Mouse (Mus musculus) heart, adult 9 months (tissue): ENCODE measurements around the gene Rpn2.
A peak's percentile ranks its signal among the peaks of the same experiment; 100 is the strongest.

Experiments
- DNase-seq, 2 experiments: peaks; one replicate each; pipeline ENCODE4 v3.0.0; 2022; ENCODE audit warnings: low spot score in 2 of 2

Rpn2 gene

DNA sequence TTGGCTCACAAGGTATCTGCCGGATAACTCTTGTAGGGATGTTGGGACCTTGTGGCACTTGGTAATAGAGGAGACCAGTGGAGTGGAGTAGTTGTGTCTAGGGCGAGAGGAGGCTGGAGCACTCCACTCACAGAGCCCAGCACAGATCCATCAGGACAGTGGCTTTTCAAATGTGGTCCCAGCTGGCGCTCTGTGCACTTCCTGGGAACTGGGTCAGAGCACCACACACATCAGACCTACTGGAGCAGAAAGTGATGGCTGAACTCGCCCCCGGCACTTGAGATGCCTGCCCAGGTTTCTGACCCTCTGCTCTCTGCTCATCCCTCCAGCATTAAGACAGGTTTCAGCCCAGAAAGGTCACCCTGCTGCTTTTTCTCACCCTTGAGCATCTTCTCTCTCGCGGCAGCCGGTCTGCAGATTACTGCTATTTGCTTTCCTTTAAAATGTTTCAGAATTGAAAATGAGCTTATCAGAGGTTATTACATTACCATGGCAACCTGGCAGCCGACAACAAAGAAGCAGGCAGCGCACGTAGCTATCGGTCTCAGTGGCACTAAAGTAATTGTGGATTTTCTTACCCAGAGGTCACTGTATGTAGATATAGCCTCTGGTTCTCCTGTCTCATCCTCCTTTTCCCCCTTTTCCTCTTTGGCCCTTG is 70.4 kb downstream of the Rpn2 start:
- no peak for DNase-seq

DNA sequence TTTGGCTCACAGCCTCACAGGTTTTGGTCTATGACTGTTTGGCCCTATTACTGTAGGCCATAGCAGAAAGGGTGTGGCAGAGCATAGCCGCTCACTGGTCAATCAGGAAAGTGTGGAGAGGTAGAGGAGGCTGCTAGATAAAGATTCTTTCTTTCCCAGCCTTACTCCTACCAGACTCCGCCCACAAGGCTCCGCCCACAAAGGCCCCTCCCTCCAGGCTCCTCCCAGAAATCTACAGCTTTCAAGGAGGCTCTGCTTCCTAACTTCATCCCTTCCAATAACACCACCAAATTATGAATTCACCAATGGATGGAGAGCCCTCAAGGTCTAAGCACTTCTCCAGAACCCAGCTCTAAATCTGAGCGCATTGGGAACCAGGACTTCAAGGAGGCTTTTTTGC is 74.4 kb downstream of the Rpn2 start:
- DNase-seq: no peak

GRCm38 (mm10) chr2:157354106-157354505 is 75.3 kb downstream of the Rpn2 start:
- no peak for DNase-seq

DNA sequence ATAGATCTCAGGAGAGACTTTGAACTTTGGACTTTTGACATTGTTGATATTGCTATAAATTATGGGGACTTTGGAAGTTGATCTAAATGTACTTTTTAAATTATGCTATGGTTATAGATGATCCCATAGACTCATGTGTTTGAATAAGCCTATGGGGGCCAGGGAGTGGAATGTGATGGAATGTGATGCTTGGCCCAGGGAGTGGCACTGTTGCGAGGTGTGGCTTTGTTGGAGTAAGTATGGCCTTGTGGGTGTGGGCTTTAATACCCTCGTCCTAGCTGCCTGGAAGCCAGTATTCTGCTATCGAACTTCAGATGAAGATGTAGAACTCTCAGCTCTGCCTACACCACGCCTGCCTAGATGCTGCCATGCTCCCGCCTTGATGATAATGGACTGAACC is 81.2 kb downstream of the Rpn2 start:
- no peak for DNase-seq

GRCm38 (mm10) chr2:157363031-157363430 is 84.2 kb downstream of the Rpn2 start:
- DNase-seq: no peak

GRCm38 (mm10) chr2:157366762-157367161 is 87.9 kb downstream of the Rpn2 start:
- peak; percentile 9 to 26 for DNase-seq

DNA sequence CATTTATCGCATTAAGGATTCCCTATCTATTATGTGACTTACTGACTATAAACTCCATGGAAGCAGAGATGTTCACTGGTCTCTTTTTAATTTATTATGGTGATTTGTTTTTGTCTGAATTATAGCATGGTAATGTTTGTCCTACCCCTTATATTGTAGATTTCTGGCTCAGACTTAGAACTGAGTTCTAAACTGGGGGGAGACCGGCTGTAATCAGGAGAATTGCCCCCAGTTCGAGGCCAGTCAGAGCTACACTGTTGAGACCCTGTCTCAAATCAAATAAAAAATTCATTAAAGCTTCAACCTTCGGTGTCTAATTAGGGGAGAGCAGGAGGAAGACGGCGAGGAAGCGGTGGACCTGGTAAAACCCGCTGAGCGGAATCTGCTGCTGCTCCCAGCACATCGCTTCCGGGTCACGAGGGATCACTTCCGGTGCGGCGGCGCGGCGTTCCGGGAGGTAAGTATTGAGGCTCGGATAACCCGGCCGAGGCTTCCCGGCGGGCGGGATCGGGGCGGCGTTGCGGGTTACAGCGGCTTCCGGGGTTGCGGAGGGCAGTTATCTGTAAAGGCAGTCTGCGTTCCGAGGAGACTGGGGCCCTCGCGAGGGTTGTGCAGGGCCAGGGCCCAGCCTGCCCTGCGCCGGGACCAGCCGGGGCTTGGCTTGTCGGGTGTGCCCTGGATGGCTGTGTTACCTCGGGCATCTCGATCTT is 88.5 kb downstream of the Rpn2 start, which contains the start of gene Manbal:
TSS of gene Manbal (plus strand) at position 411 of the 710 bp plus-strand sequence.
- peak; percentile 92 to 93 for DNase-seq

DNA sequence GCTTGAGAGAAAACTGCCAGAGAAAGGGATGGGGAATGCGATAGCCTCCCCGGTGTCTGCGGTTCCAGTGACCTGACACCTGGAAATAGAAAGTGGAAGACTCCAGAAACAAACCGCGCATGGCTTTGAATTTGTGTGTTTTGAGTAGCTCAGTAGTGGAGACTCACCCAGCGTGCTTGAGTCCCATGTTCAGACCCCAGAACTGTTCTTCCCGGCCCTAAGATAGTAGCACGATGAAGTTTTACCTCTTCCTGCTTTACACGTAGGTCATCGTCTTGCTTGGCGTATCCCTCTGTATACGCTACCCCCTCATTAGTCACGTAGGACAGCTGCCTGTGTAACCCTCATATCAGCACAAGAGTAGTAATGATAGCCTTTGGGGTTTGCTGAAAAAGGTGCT is 89.2 kb downstream of the Rpn2 start:
- DNase-seq: no peak

DNA sequence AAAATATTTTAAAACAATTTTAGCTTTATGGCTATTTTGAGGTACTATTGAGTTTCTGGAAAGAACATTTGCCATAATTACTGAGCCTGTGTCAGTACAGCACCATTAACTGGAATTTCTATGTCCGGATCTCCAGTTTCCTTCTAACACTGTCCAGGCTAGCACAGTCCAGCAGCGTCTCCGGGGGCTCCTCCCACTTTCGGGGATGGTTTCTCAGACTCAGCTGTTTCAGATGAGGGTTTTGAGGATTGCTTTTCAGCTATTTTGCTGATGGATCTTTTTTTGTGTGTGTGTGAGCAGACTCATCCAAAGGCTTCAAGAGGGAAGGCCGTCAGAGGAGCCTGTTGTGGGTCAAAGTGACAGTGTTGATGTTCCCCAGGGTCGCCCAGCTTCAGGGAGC is 92.9 kb downstream of the Rpn2 start:
- peak; percentile 10 to 33 for DNase-seq

GRCm38 (mm10) chr2:157373681-157374080 is 94.9 kb downstream of the Rpn2 start:
- DNase-seq: no peak

GRCm38 (mm10) chr2:157375051-157375450 is 96.2 kb downstream of the Rpn2 start:
- DNase-seq: no peak
